Mouse (Mus musculus) lung, embryonic 14.5 days (tissue): Measurements from ENCODE around the gene Lrmda. TPM values are rescaled to one million over a fixed set of nuclear protein-coding genes. Genes with fewer than 3 reads are reported as not detected.

Experiments used
- ATAC-seq: fragments of 200-750 bp; cut with Nextera tagmentation; 2 replicates; pipeline ENCODE4 v1.8.0; 2017; ENCODE audit warnings: mild to moderate bottlenecking, moderate TSS enrichment, moderate library complexity; ENCODE audit not compliant: insufficient read depth
- DNase-seq: peaks from one replicate; pipeline ENCODE4 v3.0.0-alpha.2; 2015
- H3K27ac ChIP-seq: fragments of 300-500 bp; sonication (generic); 2 replicates; pipeline ENCODE4 v1.5.1; 2014; ENCODE audit warnings: low read depth, mild to moderate bottlenecking, moderate library complexity
- H3K27me3 ChIP-seq: fragments of 300-500 bp; sonication (generic); 2 replicates; pipeline ENCODE4 v1.6.1; 2014; ENCODE audit warnings: low read length, control low read depth; ENCODE audit not compliant: insufficient read depth
- H3K36me3 ChIP-seq: fragments of 300-500 bp; sonication (generic); 2 replicates; pipeline ENCODE4 v1.6.1; 2014; ENCODE audit warnings: control low read depth; ENCODE audit not compliant: insufficient read depth
- H3K4me1 ChIP-seq: fragments of 300-500 bp; sonication (generic); 2 replicates; pipeline ENCODE4 v1.6.1; 2014; ENCODE audit warnings: antibody characterized with exemption, control low read depth; ENCODE audit not compliant: insufficient read depth
- H3K4me2 ChIP-seq: fragments of 300-500 bp; sonication (generic); 2 replicates; pipeline ENCODE4 v1.6.1; 2014; ENCODE audit warnings: mild to moderate bottlenecking
- H3K4me3 ChIP-seq: fragments of 300-500 bp; sonication (generic); 2 replicates; pipeline ENCODE4 v1.5.1; 2014; ENCODE audit warnings: low read depth, low read length
- H3K9ac ChIP-seq: fragments of 300-500 bp; sonication (generic); 2 replicates; pipeline ENCODE4 v1.6.1; 2014
- H3K9me3 ChIP-seq: fragments of 300-500 bp; sonication (generic); 2 replicates; pipeline ENCODE4 v1.6.1; 2016; ENCODE audit warnings: low read depth, low read length, control low read depth
- CTCF ChIP-seq: IDR thresholded peaks from 2 replicates; pipeline ENCODE4 v1.5.1; 2016; ENCODE audit warnings: antibody characterized with exemption, low read depth
- WGBS: fragments of 180-500 bp; shearing (Covaris S2); extraction: QIAGEN DNeasy Blood & Tissue Kit; methylation state at CpG from one replicate; pipeline ENCODE4 v1.1.7; 2014; 5-methylcytosine and 5-hydroxymethylcytosine counted together
- polyA plus RNA-seq: library from polyadenylated mRNA; unstranded; fragments of >200 nt; fragmentation: Nextera tagmentation; extraction: Ambion mirVana; gene quantifications from 2 replicates; pipeline ENCODE4 v1.2.1, GENCODE M21; 2014

The Lrmda gene
- polyA plus RNA-seq, result 0.35 and 1.1 TPM in 2 replicates

GRCm38 (mm10) chr14:22019252-22019948 is at the start of gene Lrmda:
Gene Lrmda (plus strand): TSS chr14:22019712.
- H3K4me2 ChIP-seq, result peak within 1 kb of the TSS; percentile 91
- ATAC-seq (peak; percentile 76), DNase-seq (peak; percentile 80)
- WGBS, result 3% methylated on average over 33 of the region's 33 CpGs
- no peak; the same call in 1 of the 2 replicates for TF ChIP-seq CTCF
- H3K9me3 ChIP-seq, result no peaks in the 10 kb centered on the region
- no peaks in the 10 kb centered on the region for H3K36me3 ChIP-seq
- H3K9ac ChIP-seq, result peak within 1 kb of the TSS; percentile 58
- H3K4me3 ChIP-seq, result peak within 1 kb of the TSS; percentile 43
- H3K27ac ChIP-seq, result 0 out of 2 replicates have a peak within 1 kb of the TSS, but pooled peaks have one; percentile 18
- no peaks in the 10 kb centered on the region for H3K27me3 ChIP-seq
- peaks cover 6% of the 10 kb centered on the region; the same call in 1 of the 2 replicates for H3K4me1 ChIP-seq

- ATAC-seq, result peak; percentile 86
- WGBS, result 2% methylated on average over 22 of the region's 22 CpGs
- 0 out of 2 replicates have a peak overlapping the region, but pooled peaks have one; percentile 82 for H3K9ac ChIP-seq
Observed at GRCm38 (mm10) chr14:21981462-21981861, 38.0 kb upstream of the Lrmda start.

GRCm38 (mm10) chr14:21982096-21982591 is 37.4 kb upstream of the Lrmda start:
- peak overlapping the region; percentile 95 for H3K27ac ChIP-seq
- peak overlapping the region; percentile 87 for H3K4me2 ChIP-seq
- H3K9ac ChIP-seq, result peak overlapping the region; percentile 82
- no peak for TF ChIP-seq CTCF
- H3K9me3 ChIP-seq, result no peaks in the 10 kb centered on the region
- peaks cover 5% of the 10 kb centered on the region; the same call in 1 of the 2 replicates for H3K4me1 ChIP-seq
- H3K4me3 ChIP-seq, result peak overlapping the region; percentile 55
- 10% methylated on average over 14 of the region's 14 CpGs for WGBS
- peaks cover 41% of the 10 kb centered on the region for H3K36me3 ChIP-seq
- DNase-seq, result peak; percentile 62
- no peaks in the 10 kb centered on the region for H3K27me3 ChIP-seq
- no peak for ATAC-seq

More at GRCm38 (mm10) chr14:21981462-21981861, 38.0 kb upstream of the Lrmda start:
- H3K4me2 ChIP-seq, result peak overlapping the region; percentile 87
- peak overlapping the region; percentile 95 for H3K27ac ChIP-seq
- peaks cover 41% of the 10 kb centered on the region for H3K36me3 ChIP-seq
- peak; percentile 97 for DNase-seq
- peak overlapping the region; percentile 55; the same call in 1 of the 2 replicates for H3K4me3 ChIP-seq
- H3K27me3 ChIP-seq, result no peaks in the 10 kb centered on the region
- peaks cover 5% of the 10 kb centered on the region; the same call in 1 of the 2 replicates for H3K4me1 ChIP-seq
- H3K9me3 ChIP-seq, result no peaks in the 10 kb centered on the region
- peak; percentile 94 for TF ChIP-seq CTCF

- H3K9me3 ChIP-seq, result no peaks in the 10 kb centered on the region
- H3K4me1 ChIP-seq, result peaks cover 5% of the 10 kb centered on the region; the same call in 1 of the 2 replicates
- peak overlapping the region; percentile 95 for H3K27ac ChIP-seq
- ATAC-seq, result no peak
- H3K4me3 ChIP-seq, result peak overlapping the region; percentile 55
- H3K36me3 ChIP-seq, result peaks cover 41% of the 10 kb centered on the region
- peak; percentile 73 for DNase-seq
- peak overlapping the region; percentile 82 for H3K9ac ChIP-seq
- WGBS, result 2% methylated on average over 38 of the region's 38 CpGs
- TF ChIP-seq CTCF, result no peak
- no peaks in the 10 kb centered on the region for H3K27me3 ChIP-seq
- H3K4me2 ChIP-seq, result peak overlapping the region; percentile 87
Observed at GRCm38 (mm10) chr14:21982592-21983310, 36.8 kb upstream of the Lrmda start.

- H3K4me2 ChIP-seq, result peak overlapping the region; percentile 87
- TF ChIP-seq CTCF, result no peak
- no peaks in the 10 kb centered on the region for H3K9me3 ChIP-seq
- DNase-seq, result peak; percentile 59
- peaks cover 41% of the 10 kb centered on the region for H3K36me3 ChIP-seq
- no peak for ATAC-seq
- no peaks in the 10 kb centered on the region for H3K27me3 ChIP-seq
- H3K27ac ChIP-seq, result peak overlapping the region; percentile 95
- peak overlapping the region; percentile 55 for H3K4me3 ChIP-seq
- H3K4me1 ChIP-seq, result peaks cover 5% of the 10 kb centered on the region; the same call in 1 of the 2 replicates
- 2% methylated on average over 22 of the region's 22 CpGs for WGBS
- peak overlapping the region; percentile 82 for H3K9ac ChIP-seq
Observed at GRCm38 (mm10) chr14:21983311-21983949, 36.1 kb upstream of the Lrmda start.

- Histone ChIP-seq H3K4me2 (peak overlapping the region; percentile 87), H3K4me3 (peak overlapping the region; percentile 93), H3K27me3 (no peaks in the 10 kb centered on the region), H3K4me1 (peaks cover 5% of the 10 kb centered on the region; the same call in 1 of the 2 replicates), H3K36me3 (peaks cover 41% of the 10 kb centered on the region), H3K9ac (peak overlapping the region; percentile 98), H3K9me3 (no peaks in the 10 kb centered on the region), H3K27ac (peak overlapping the region; percentile 100)
- DNase-seq (peak; percentile 62), ATAC-seq (no peak)
- 3% methylated on average over 18 of the region's 18 CpGs for WGBS
- TF ChIP-seq CTCF, result no peak
Observed at GRCm38 (mm10) chr14:21983950-21984730, 35.4 kb upstream of the Lrmda start.
